Mouse (Mus musculus) thymus, adult 2 months (tissue): ENCODE measurements around the gene Mpzl1.

Experiments
- CTCF ChIP-seq: fragments of 200-500 bp; IDR thresholded peaks from 2 replicates; pipeline ENCODE4 v1.5.1; 2012; ENCODE audit warnings: mild to moderate bottlenecking, control low read depth, low read length, moderate library complexity, borderline replicate concordance; ENCODE audit not compliant: control insufficient read depth, poor library complexity, insufficient read depth; ENCODE audit errors: extremely low read depth
- POLR2A ChIP-seq: fragments of 200-500 bp; IDR thresholded peaks from 2 replicates; pipeline ENCODE4 v1.6.1; 2012; ENCODE audit warnings: mild to moderate bottlenecking, low read length, control low read depth, moderate library complexity; ENCODE audit not compliant: control insufficient read depth, poor library complexity, insufficient read depth; ENCODE audit errors: extremely low read depth

DNA sequence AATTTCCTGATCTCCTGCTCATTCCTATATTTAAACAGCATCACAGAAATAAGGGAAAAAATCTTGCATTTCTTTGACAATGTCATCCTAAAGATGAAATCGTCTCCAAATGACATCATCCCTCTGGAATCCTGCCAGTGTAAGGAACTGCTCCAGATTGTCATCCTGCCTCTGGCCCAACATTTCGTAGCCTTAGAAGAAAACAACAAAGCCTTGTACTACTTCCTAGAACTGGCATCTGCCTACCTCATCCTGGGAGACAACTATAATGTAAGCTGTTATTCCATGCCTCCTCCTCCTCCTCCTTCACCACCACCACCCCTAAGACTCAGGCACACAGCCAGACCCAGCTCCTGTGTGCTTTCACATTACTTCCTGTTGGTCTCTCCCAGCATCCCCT, 77.6 kb downstream of the Mpzl1 start:
- TF ChIP-seq CTCF (no peak), POLR2A (no peak)
